Comparison of ENCODE assay signal across 12 mouse cellular contexts in the genomic region with DNA sequence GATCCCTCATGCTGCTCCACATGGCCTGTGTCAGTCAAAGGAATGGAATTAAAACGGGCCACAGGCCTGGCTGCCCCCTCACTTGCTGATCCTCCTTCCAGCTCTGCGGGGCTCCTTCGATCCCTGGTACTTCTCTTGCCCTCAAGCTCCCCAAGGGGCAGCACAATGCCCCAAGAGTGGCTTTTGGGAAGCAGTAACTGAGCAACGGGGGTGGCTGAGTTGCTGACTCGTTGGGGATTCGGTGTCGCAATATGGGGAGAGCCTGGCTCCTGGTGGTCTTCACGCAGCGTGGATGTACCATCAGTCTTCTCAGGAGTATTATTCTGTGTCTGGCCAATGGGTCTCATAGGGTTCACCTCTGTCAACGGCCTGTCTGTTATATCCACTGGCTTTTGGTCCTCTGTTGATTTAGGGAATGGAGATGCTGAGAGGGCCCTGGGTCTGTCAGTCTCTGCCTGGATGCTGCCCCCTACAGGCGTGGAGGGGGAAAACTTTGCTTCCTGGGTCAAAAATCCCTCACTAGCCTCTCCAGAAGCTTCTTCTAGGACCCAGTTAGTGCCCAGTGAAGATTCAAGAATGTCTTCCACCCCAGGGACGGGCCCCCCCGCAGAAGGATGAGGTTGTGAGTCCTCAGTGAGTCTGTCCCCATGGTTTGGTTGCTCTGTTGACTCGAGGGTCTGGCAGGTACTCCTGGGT. TPM values are rescaled to one million over a fixed set of nuclear protein-coding genes. Genes with fewer than 3 reads are reported as not detected.
DNase-seq lines count a peak whose midpoint lies in the region; ATAC-seq and TF ChIP-seq lines count a peak whose summit lies in the region.
"Had no signal": no experiment of that assay in that cellular context is flagged by ENCODE, and none has a peak within 500 bp of the region (broad histone marks: within the 10 kb centered on the region; RNA-seq: fewer than 3 reads in every experiment).

No protein-coding gene starts in this region.

- H3K27ac ChIP-seq in kidney, adult 2 months (ENCODE audit: insufficient read depth, low read depth, low read length) = no peak overlapping the region
- no peak overlapping the region for H3K27ac ChIP-seq in testis, adult 2 months (ENCODE audit: control insufficient read depth, insufficient read depth, low read depth, low read length)
- H3K27ac ChIP-seq: heart, embryonic 13.5 days had no signal

- peak; percentile 47 for TF ChIP-seq CTCF in kidney, adult 2 months (conservative IDR thresholded peaks at IDR 0.05; ENCODE audit: insufficient read depth, insufficient read length, low read depth, low read length)
- TF ChIP-seq CTCF in testis, adult 2 months (IDR thresholded peaks at IDR 0.05; ENCODE audit: control insufficient read depth, insufficient read depth, insufficient replicate concordance, low read depth, low read length) = peak; percentile 24; the same call in 1 of the 2 replicates
- TF ChIP-seq CTCF in G1E (IDR thresholded peaks at IDR 0.05; ENCODE audit: low read depth, low read length) = 0 out of 2 replicates have a peak, but pooled peaks have one; percentile 8

- peaks cover 7% of the 10 kb centered on the region for H3K79me2 ChIP-seq in myocyte (ENCODE audit: control insufficient read depth, insufficient read depth)

- DNase-seq in kidney, adult 2 months = no peak
- no peak for DNase-seq in kidney, postnatal 25 days
- DNase-seq in testis, postnatal 14 days (ENCODE audit: low spot score) = no peak
- DNase-seq in G1E (ENCODE audit: low spot score) = no peak
- no peak for DNase-seq in right cerebral cortex, postnatal 14 days
- no peak for DNase-seq in layer of hippocampus, postnatal 10 days (ENCODE audit: low spot score in 2 of 2)
- DNase-seq: cerebellum, postnatal 14 days; lung, postnatal 4 days had no signal

- no peak for TF ChIP-seq POLR2A in kidney, adult 2 months (IDR thresholded peaks at IDR 0.05; ENCODE audit: low read depth, low read length)
- TF ChIP-seq POLR2A in testis, adult 2 months (IDR thresholded peaks at IDR 0.05; ENCODE audit: control insufficient read depth, low read depth, low read length) = no peak
- TF ChIP-seq POLR2A in myocyte (IDR thresholded peaks at IDR 0.05; ENCODE audit: insufficient read length, low read depth) = no peak

- no peaks in the 10 kb centered on the region for H3K9me3 ChIP-seq in G1E (replicated peaks)
- H3K9me3 ChIP-seq: heart, embryonic 13.5 days; limb, embryonic 10.5 days had no signal

- no peak overlapping the region for H3K4me3 ChIP-seq in kidney, adult 2 months (ENCODE audit: insufficient read depth, low read depth, low read length)
- H3K4me3 ChIP-seq in testis, adult 2 months (ENCODE audit: control insufficient read depth, low read depth, low read length) = no peak overlapping the region
- H3K4me3 ChIP-seq in G1E (ENCODE audit: low read depth, low read length) (no peak overlapping the region), myocyte (no peak overlapping the region)
- H3K4me3 ChIP-seq: heart, embryonic 13.5 days; limb, embryonic 10.5 days had no signal

- no peaks in the 10 kb centered on the region for H3K36me3 ChIP-seq in kidney, adult 2 months (ENCODE audit: control insufficient read depth, insufficient read depth, low read length)
- H3K36me3 ChIP-seq in testis, adult 2 months (ENCODE audit: control insufficient read depth, insufficient read depth, low read length) = no peaks in the 10 kb centered on the region
- H3K36me3 ChIP-seq in G1E (replicated peaks) (no peaks in the 10 kb centered on the region), myocyte (ENCODE audit: control insufficient read depth, insufficient read depth) (peaks cover 71% of the 10 kb centered on the region)

- no peak for ATAC-seq in G1E (ENCODE audit: extremely low read depth, insufficient number of reproducible peaks, low FRiP score, poor library complexity, severe bottlenecking)

- no peak overlapping the region for H3K4me2 ChIP-seq in myocyte (ENCODE audit: low read depth)
- H3K4me2 ChIP-seq: heart, embryonic 13.5 days had no signal

- no peak overlapping the region for H3ac ChIP-seq in myocyte (ENCODE audit: control insufficient read depth, insufficient read length)

- WGBS in kidney, adult 2 months = 87% methylated on average over 14 of the region's 14 CpGs

- H3K27me3 ChIP-seq in kidney, adult 2 months (replicated peaks; ENCODE audit: control insufficient read depth, insufficient read depth, low read length) = no peaks in the 10 kb centered on the region
- H3K27me3 ChIP-seq in testis, adult 2 months (ENCODE audit: control insufficient read depth, insufficient read depth, low read length) = no peaks in the 10 kb centered on the region
- H3K27me3 ChIP-seq in G1E (ENCODE audit: insufficient read depth, low read length) (peaks cover 46% of the 10 kb centered on the region), myocyte (ENCODE audit: control insufficient read depth, insufficient read depth, insufficient read length) (no peaks in the 10 kb centered on the region)

- H3K4me1 ChIP-seq in kidney, adult 2 months (ENCODE audit: control insufficient read depth, insufficient read depth, low read length) = 0 out of 2 replicates have a peak, but pooled peaks cover 7% of the 10 kb centered on the region
- H3K4me1 ChIP-seq in testis, adult 2 months (ENCODE audit: control insufficient read depth, insufficient read depth, low read length) = peaks cover 15% of the 10 kb centered on the region
- H3K4me1 ChIP-seq in G1E (ENCODE audit: insufficient read depth, low read depth, low read length) = no peaks in the 10 kb centered on the region

TF ChIP-seq in myocyte, 11 proteins besides CTCF, POLR2A, EP300 and RAD21:
- TF ChIP-seq E2F4 (IDR thresholded peaks at IDR 0.05; ENCODE audit: insufficient read depth) (no peak), POLR2AphosphoS2 (IDR thresholded peaks at IDR 0.05; ENCODE audit: insufficient read length, low read depth) (peak; percentile 16)

RNA-seq across cellular contexts. Expression of gene Csf1, which starts 11.9 kb away (rescaled TPM):
- 10.7 and 12.4 TPM in 2 replicates for polyA plus RNA-seq in kidney, adult 2 months (2012; rRNA removed)
- 2.8 and 3.5 TPM in 2 replicates for polyA plus RNA-seq in testis, adult 2 months (2012; rRNA removed)
- not detected in 2 replicates for total RNA-seq in G1E (2014; fragmentation: Nextera tagmentation)
- 0.06 and 0.11 TPM in 2 replicates for total RNA-seq in G1E (2017)
- 0.03 TPM in 1 of 2 replicates, not detected in the other for polyA plus RNA-seq in G1E (2012)
- 68.1 TPM for polyA plus RNA-seq in myocyte (2012; fragmentation: generic; extraction: Trizol)
- total RNA-seq in layer of hippocampus, postnatal 10 days (2021) = 10 to 100 TPM; 12.8 to 12.9 TPM

RNA-seq across cellular contexts. Expression of gene Ahcyl1, which starts 52.0 kb away (rescaled TPM):
- polyA plus RNA-seq in kidney, adult 2 months (2012; rRNA removed) = 88.6 and 101 TPM in 2 replicates
- 35.7 and 48.2 TPM in 2 replicates for polyA plus RNA-seq in testis, adult 2 months (2012; rRNA removed)
- total RNA-seq in G1E (2014; fragmentation: Nextera tagmentation) = 146 and 149 TPM in 2 replicates
- 43.7 and 54.9 TPM in 2 replicates for total RNA-seq in G1E (2017)
- 18.2 and 21.4 TPM in 2 replicates for polyA plus RNA-seq in G1E (2012)
- polyA plus RNA-seq in myocyte (2012; fragmentation: generic; extraction: Trizol) = 51.0 TPM
- total RNA-seq in layer of hippocampus, postnatal 10 days (2021) = 100 to 1,000 TPM; 268 to 272 TPM
